Mouse (Mus musculus) hindbrain, embryonic 12.5 days (tissue): ENCODE results near the gene Frs2. TPM values are rescaled to one million over a fixed set of nuclear protein-coding genes. Genes with fewer than 3 reads are reported as not detected.
"Not testable (repeated sequence)": the region's sequence is repeated elsewhere in the genome, so short reads cannot be mapped to it uniquely, and the experiment has no call there.

ENCODE experiments used
- ATAC-seq: fragments of 200-750 bp; cut with Nextera tagmentation; 2 replicates; pipeline ENCODE4 v1.8.0; 2017; ENCODE audit warnings: moderate TSS enrichment; ENCODE audit not compliant: low FRiP score
- H3K27ac ChIP-seq: fragments of 300-500 bp; sonication (generic); 2 replicates; pipeline ENCODE4 v1.5.1; 2016; ENCODE audit warnings: mild to moderate bottlenecking
- H3K27me3 ChIP-seq: fragments of 300-500 bp; sonication (generic); 2 replicates; pipeline ENCODE4 v1.6.1; 2016; ENCODE audit warnings: mild to moderate bottlenecking
- H3K36me3 ChIP-seq: fragments of 300-500 bp; sonication (generic); 2 replicates; pipeline ENCODE4 v1.6.1; 2016; ENCODE audit warnings: mild to moderate bottlenecking
- H3K4me1 ChIP-seq: fragments of 300-500 bp; sonication (generic); 2 replicates; pipeline ENCODE4 v1.6.1; 2016
- H3K4me2 ChIP-seq: fragments of 300-500 bp; sonication (generic); replicated peaks from 2 replicates; pipeline ENCODE4 v1.6.1; 2016; ENCODE audit warnings: mild to moderate bottlenecking
- H3K4me3 ChIP-seq: fragments of 300-500 bp; sonication (generic); 2 replicates; pipeline ENCODE4 v1.5.1; 2016; ENCODE audit warnings: mild to moderate bottlenecking
- H3K9ac ChIP-seq: fragments of 300-500 bp; sonication (generic); 2 replicates; pipeline ENCODE4 v1.6.1; 2016; ENCODE audit warnings: mild to moderate bottlenecking, moderate library complexity
- H3K9me3 ChIP-seq: fragments of 300-500 bp; sonication (generic); replicated peaks from 2 replicates; pipeline ENCODE4 v1.6.1; 2016; ENCODE audit warnings: mild to moderate bottlenecking
- WGBS: fragments of 180-500 bp; shearing (Covaris S2); methylation state at CpG from one replicate; pipeline ENCODE4 v1.1.7; 2016; 5-methylcytosine and 5-hydroxymethylcytosine counted together
- polyA plus RNA-seq: library from polyadenylated mRNA; unstranded; fragments of >200 nt; fragmentation: Nextera tagmentation; extraction: Ambion mirVana; gene quantifications from 2 replicates; pipeline ENCODE4 v1.2.1, GENCODE M21; 2016

Gene Frs2
- polyA plus RNA-seq, 1 experiment from 2014 or later, result 25.3 TPM

DNA sequence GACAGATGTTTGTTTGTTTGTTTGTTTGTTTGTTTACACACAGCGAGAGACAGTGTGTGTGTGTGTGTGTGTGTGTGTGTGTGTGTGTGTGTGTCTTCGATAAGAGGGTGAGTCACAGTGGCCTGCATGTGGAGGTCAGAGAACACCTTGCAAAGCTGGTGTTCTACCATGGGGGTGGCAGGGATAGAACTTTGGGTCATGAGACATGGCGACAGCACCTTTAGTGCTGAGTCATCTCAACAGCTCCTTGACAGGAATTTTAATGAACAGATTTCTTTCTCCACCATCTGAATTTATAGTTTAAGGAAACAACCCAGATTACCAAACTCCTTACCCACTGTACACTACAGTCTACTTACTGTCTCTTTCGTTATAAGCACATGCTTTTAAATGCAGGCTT is 4.3 kb downstream of the Frs2 start:
- no peak overlapping the region for H3K4me2 ChIP-seq
- no peak overlapping the region for H3K27ac ChIP-seq
- H3K27me3 ChIP-seq, result no peaks in the 10 kb centered on the region
- WGBS, result 96% methylated on average over 4 of the region's 4 CpGs
- H3K4me3 ChIP-seq, result no peak overlapping the region
- H3K9ac ChIP-seq, result no peak overlapping the region
- H3K9me3 ChIP-seq, result no peaks in the 10 kb centered on the region
- peaks cover 17% of the 10 kb centered on the region for H3K4me1 ChIP-seq
- H3K36me3 ChIP-seq, result no peaks in the 10 kb centered on the region
- ATAC-seq, result no peak

DNA sequence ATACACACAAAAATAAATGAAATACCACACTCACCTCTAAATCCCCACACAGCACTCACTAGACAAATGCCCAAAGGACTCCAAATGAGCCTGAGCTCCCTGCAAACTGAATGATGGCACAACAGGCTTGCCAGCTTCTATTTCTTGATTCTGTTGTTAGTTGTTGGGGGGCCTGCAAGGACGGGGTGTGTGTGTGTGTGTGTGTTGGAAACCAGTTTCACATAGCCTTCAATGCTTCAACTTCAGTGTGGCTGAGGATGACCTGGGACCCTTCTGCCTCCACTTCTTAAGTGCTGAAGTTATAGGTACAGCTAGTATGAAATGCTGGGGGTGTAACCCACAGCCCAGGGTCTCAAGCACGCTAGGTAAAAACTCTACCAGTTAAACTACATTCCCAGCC is 5.0 kb downstream of the Frs2 start:
- Histone ChIP-seq H3K27ac (no peak overlapping the region), H3K9ac (no peak overlapping the region), H3K4me1 (peaks cover 17% of the 10 kb centered on the region), H3K4me2 (no peak overlapping the region), H3K27me3 (no peaks in the 10 kb centered on the region), H3K36me3 (no peaks in the 10 kb centered on the region), H3K4me3 (no peak overlapping the region), H3K9me3 (no peaks in the 10 kb centered on the region)
- 87% methylated on average over 2 of the region's 2 CpGs for WGBS
- no peak for ATAC-seq

DNA sequence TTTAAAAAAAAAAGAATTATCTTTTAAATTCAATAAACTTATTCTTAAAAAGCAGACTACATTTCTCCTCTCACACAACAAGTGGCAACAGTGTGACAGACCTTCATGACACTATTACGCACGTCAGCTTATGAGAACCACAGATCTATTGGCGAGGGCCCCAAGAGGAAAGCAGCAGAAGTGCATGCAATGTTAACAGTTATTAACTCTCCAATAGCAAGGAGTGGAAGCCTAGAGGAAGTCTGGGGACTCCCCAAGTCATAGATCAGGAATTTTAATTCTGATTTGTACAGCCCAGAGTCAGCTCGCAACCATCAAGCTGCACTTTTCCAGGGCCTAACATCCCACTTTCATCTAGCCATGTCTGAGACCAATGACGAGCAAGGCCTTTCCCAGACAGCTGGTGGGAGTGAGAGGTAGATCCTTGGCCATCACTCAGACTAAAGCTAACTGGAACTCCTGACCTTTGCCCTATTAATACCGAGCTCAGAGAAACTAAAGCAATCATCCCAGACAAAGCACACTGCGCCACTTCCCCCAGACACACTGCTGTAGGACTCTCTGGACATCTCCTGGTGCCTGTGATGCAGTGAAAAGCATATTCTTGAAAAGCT is 6.3 kb downstream of the Frs2 start:
- no peak overlapping the region for H3K4me3 ChIP-seq
- no peak overlapping the region for H3K9ac ChIP-seq
- no peaks in the 10 kb centered on the region for H3K36me3 ChIP-seq
- no peak for ATAC-seq
- no peaks in the 10 kb centered on the region for H3K27me3 ChIP-seq
- H3K27ac ChIP-seq, result no peak overlapping the region
- no peaks in the 10 kb centered on the region for H3K9me3 ChIP-seq
- H3K4me1 ChIP-seq, result peaks cover 17% of the 10 kb centered on the region
- H3K4me2 ChIP-seq, result no peak overlapping the region
- WGBS, result 68% methylated on average over 7 of the region's 7 CpGs

GRCm38 (mm10) chr10:117131506-117131905 is 16.8 kb downstream of the Frs2 start:
- not testable (repeated sequence) for ATAC-seq, H3K27me3 ChIP-seq, H3K27ac ChIP-seq, H3K9me3 ChIP-seq, H3K9ac ChIP-seq, H3K4me2 ChIP-seq, H3K4me3 ChIP-seq, H3K36me3 ChIP-seq, H3K4me1 ChIP-seq
- 95% methylated on average over 5 of the region's 5 CpGs for WGBS

- Histone ChIP-seq H3K4me2 (no peak overlapping the region), H3K27me3 (no peaks in the 10 kb centered on the region), H3K4me1 (peaks cover 5% of the 10 kb centered on the region; the same call in 1 of the 2 replicates), H3K4me3 (no peak overlapping the region), H3K9ac (no peak overlapping the region), H3K9me3 (no peaks in the 10 kb centered on the region), H3K27ac (no peak overlapping the region), H3K36me3 (peaks cover 6% of the 10 kb centered on the region; the same call in 1 of the 2 replicates)
- ATAC-seq, result no peak
- 93% methylated on average over 6 of the region's 6 CpGs for WGBS
Observed at GRCm38 (mm10) chr10:117130037-117130436, 18.3 kb downstream of the Frs2 start.

- no peak for ATAC-seq
- Histone ChIP-seq H3K4me1 (peaks cover 5% of the 10 kb centered on the region; the same call in 1 of the 2 replicates), H3K9me3 (no peaks in the 10 kb centered on the region), H3K4me2 (no peak overlapping the region), H3K27me3 (no peaks in the 10 kb centered on the region), H3K36me3 (peaks cover 6% of the 10 kb centered on the region; the same call in 1 of the 2 replicates), H3K9ac (no peak overlapping the region), H3K4me3 (no peak overlapping the region), H3K27ac (no peak overlapping the region)
- 90% methylated on average over 2 of the region's 2 CpGs for WGBS
Observed at GRCm38 (mm10) chr10:117128693-117129092, 19.6 kb downstream of the Frs2 start.

DNA sequence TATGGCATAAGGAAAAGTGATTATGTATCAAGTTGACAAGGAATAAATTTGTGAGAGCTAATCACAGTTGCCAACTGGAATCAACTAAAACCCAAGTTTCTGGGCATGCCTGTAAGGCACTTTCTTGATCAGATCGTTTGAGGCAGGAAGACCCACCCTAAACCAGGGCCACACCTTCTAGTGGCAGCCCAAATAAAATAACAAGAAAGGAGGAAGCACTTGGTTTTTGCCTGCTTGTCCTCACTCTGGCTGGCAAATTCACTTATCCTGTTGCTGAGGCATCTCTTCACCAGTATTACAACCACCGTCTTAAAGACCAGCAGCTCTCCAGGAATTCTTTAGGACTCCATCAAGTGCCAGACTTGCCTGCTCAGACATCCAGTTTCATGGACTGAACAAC is 20.9 kb downstream of the Frs2 start:
- H3K27ac ChIP-seq, result no peak overlapping the region
- no peak overlapping the region for H3K4me3 ChIP-seq
- no peak overlapping the region for H3K4me2 ChIP-seq
- no peaks in the 10 kb centered on the region for H3K9me3 ChIP-seq
- H3K36me3 ChIP-seq, result peaks cover 6% of the 10 kb centered on the region; the same call in 1 of the 2 replicates
- WGBS, result 77% methylated on average over 2 of the region's 2 CpGs
- H3K27me3 ChIP-seq, result no peaks in the 10 kb centered on the region
- no peak overlapping the region for H3K9ac ChIP-seq
- H3K4me1 ChIP-seq, result peaks cover 5% of the 10 kb centered on the region; the same call in 1 of the 2 replicates
- ATAC-seq, result no peak

- H3K4me2 ChIP-seq, result no peak overlapping the region
- 96% methylated on average over 1 of the region's 1 CpGs for WGBS
- no peaks in the 10 kb centered on the region for H3K36me3 ChIP-seq
- no peak for ATAC-seq
- H3K27ac ChIP-seq, result no peak overlapping the region
- H3K9ac ChIP-seq, result no peak overlapping the region
- H3K4me1 ChIP-seq, result peaks cover 5% of the 10 kb centered on the region; the same call in 1 of the 2 replicates
- H3K4me3 ChIP-seq, result no peak overlapping the region
- H3K9me3 ChIP-seq, result no peaks in the 10 kb centered on the region
- no peaks in the 10 kb centered on the region for H3K27me3 ChIP-seq
Observed at GRCm38 (mm10) chr10:117126719-117127118, 21.6 kb downstream of the Frs2 start.

GRCm38 (mm10) chr10:117126233-117126632 is 22.1 kb downstream of the Frs2 start:
- no peak overlapping the region for H3K4me3 ChIP-seq
- H3K9ac ChIP-seq, result no peak overlapping the region
- H3K27ac ChIP-seq, result no peak overlapping the region
- H3K4me2 ChIP-seq, result no peak overlapping the region
- 63% methylated on average over 4 of the region's 4 CpGs for WGBS
- peaks cover 5% of the 10 kb centered on the region; the same call in 1 of the 2 replicates for H3K4me1 ChIP-seq
- no peaks in the 10 kb centered on the region for H3K36me3 ChIP-seq
- H3K9me3 ChIP-seq, result no peaks in the 10 kb centered on the region
- no peaks in the 10 kb centered on the region for H3K27me3 ChIP-seq
- ATAC-seq, result no peak

DNA sequence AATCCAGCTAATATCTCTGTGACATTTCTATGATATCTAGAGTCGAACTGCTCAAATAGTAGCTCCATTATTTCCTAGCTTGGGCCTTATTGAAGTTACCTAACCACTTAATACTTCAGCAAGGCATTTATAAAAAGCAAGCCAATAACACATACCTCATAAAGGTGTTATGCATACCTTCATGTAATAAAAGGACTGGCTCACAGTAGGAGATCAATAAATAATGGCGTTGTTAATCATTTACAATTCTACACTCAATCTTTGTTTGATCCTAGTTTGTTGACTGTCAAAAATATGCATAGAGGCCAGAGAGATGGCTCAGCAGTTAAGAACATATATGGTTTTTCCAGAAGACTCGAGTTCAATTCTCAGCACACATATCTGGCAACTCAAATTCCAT is 26.9 kb downstream of the Frs2 start:
- no peaks in the 10 kb centered on the region; the same call in 1 of the 2 replicates for H3K36me3 ChIP-seq
- no peak overlapping the region for H3K4me2 ChIP-seq
- H3K9ac ChIP-seq, result no peak overlapping the region
- H3K27ac ChIP-seq, result no peak overlapping the region
- no peaks in the 10 kb centered on the region for H3K27me3 ChIP-seq
- H3K4me1 ChIP-seq, result peaks cover 5% of the 10 kb centered on the region; the same call in 1 of the 2 replicates
- H3K4me3 ChIP-seq, result no peak overlapping the region
- no peaks in the 10 kb centered on the region for H3K9me3 ChIP-seq
- 90% methylated on average over 3 of the region's 3 CpGs for WGBS
- ATAC-seq, result no peak

DNA sequence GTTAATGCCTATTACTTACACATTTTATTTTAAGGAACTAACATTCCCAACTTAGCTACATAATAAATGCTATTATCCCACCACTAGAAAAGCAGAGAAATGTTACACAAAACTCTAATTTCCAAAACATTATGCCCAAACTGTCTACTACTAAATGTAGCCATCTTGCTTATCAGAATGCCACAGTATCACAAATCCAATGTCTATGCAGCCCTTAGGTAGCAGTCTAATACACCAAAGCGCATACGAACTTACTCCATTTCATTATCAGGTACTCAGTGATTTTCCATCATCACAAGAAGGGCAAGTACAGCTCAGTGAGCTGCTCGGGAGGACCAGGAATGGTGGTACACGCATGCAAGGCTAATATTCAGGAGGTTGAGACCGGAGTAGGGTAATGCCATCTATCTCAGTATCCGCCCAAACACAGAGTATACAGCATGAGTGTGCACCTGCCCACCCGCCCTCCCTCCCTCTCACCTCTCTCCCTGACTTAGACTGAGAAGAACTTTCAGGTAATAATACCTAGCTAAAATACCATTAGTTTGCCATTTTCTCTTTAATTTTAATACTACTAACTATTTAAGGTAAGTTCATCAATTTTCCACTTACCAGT is 28.2 kb downstream of the Frs2 start:
- Histone ChIP-seq H3K36me3 (no peaks in the 10 kb centered on the region; the same call in 1 of the 2 replicates), H3K9ac (no peak overlapping the region), H3K9me3 (no peaks in the 10 kb centered on the region), H3K4me3 (no peak overlapping the region), H3K4me1 (0 out of 2 replicates have a peak, but pooled peaks cover 3% of the 10 kb centered on the region), H3K27ac (no peak overlapping the region), H3K27me3 (no peaks in the 10 kb centered on the region), H3K4me2 (no peak overlapping the region)
- WGBS, result 94% methylated on average over 7 of the region's 7 CpGs
- no peak for ATAC-seq

DNA sequence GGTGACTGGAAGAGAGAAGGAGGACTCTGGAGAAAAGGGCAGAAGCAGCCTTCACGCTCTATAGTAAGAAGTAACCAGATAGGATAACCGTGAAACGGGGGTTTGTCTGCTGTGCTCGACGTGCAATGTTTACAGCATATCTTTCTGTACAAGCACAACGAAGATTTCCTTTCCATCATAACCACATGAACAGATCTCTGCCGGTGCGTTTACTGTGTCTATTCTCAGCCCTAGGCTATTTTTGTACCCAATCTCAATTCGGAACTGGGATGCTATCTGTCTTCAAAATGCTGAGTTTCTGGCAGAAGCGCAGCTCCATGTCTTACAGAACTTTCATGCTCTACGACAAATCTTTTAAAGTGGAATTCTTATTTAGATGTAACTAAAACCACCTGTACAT is 28.8 kb downstream of the Frs2 start:
- no peak overlapping the region for H3K4me2 ChIP-seq
- no peak for ATAC-seq
- H3K4me3 ChIP-seq, result no peak overlapping the region
- no peak overlapping the region for H3K9ac ChIP-seq
- H3K27me3 ChIP-seq, result no peaks in the 10 kb centered on the region
- no peaks in the 10 kb centered on the region; the same call in 1 of the 2 replicates for H3K36me3 ChIP-seq
- no peak overlapping the region for H3K27ac ChIP-seq
- H3K9me3 ChIP-seq, result no peaks in the 10 kb centered on the region
- WGBS, result 90% methylated on average over 11 of the region's 11 CpGs
- 0 out of 2 replicates have a peak, but pooled peaks cover 3% of the 10 kb centered on the region for H3K4me1 ChIP-seq

- 0 out of 2 replicates have a peak, but pooled peaks cover 3% of the 10 kb centered on the region for H3K4me1 ChIP-seq
- no peak overlapping the region for H3K9ac ChIP-seq
- 75% methylated on average over 7 of the region's 7 CpGs for whole genome bisulfite sequencing
- no peaks in the 10 kb centered on the region for H3K27me3 ChIP-seq
- H3K27ac ChIP-seq, result no peak overlapping the region
- H3K9me3 ChIP-seq, result no peaks in the 10 kb centered on the region
- H3K4me3 ChIP-seq, result no peak overlapping the region
- ATAC-seq, result no peak
- H3K4me2 ChIP-seq, result no peak overlapping the region
- no peaks in the 10 kb centered on the region; the same call in 1 of the 2 replicates for H3K36me3 ChIP-seq
Observed at GRCm38 (mm10) chr10:117118421-117118831, 29.9 kb downstream of the Frs2 start.
